In genomic region chr14:120307963-120308362, GRCm38 (mm10) we compare ENCODE assay signal across 11 mouse cellular contexts. TPM values are rescaled to one million over a fixed set of nuclear protein-coding genes. Genes with fewer than 3 reads are reported as not detected.
DNase-seq lines count a peak whose midpoint lies in the region; ATAC-seq and TF ChIP-seq lines count a peak whose summit lies in the region.
"Had no signal": no experiment of that assay in that cellular context is flagged by ENCODE, and none has a peak within 500 bp of the region (broad histone marks: within the 10 kb centered on the region; RNA-seq: fewer than 3 reads in every experiment).

No protein-coding gene starts in this region.

- peak; percentile 68 for DNase-seq in layer of hippocampus, adult 9-11 months
- DNase-seq in layer of hippocampus, postnatal 36 days, result no peak
- no peak for DNase-seq in ES-E14 (ENCODE audit: low read depth, low spot score)
- DNase-seq in adrenal gland, postnatal 14 days, result peak; percentile 55
- peak; percentile 30 to 34 for DNase-seq in heart, postnatal 10 days
- DNase-seq in spleen, adult 18-20 months, result no peak

- in situ Hi-C loops in ES-E14 (cut with MboI; ENCODE audit: low sequenced_read_pairs in 2 of 2, unreplicated experiment in 2 of 2), result no loop called here

- no peak overlapping the region for H3K9ac ChIP-seq in ES-E14 (ENCODE audit: insufficient read depth, low read depth, low read length, poor library complexity, severe bottlenecking)
- H3K9ac ChIP-seq: midbrain, embryonic 13.5 days had no signal

- H3K9me3 ChIP-seq in ES-E14 (ENCODE audit: control insufficient read depth, insufficient read depth, low read depth, low read length), result no peaks in the 10 kb centered on the region
- H3K9me3 ChIP-seq: midbrain, embryonic 13.5 days had no signal

- intact Hi-C loops in heart, postnatal 10 days (cut with DNase I), result no loop called here

- no peak overlapping the region for H3K4me3 ChIP-seq in ES-E14 (ENCODE audit: insufficient read depth in 1 of 2, low read depth in 1 of 2, low read length in 2 of 2, poor library complexity in 1 of 2, severe bottlenecking in 1 of 2)
- H3K4me3 ChIP-seq: left cerebral cortex, adult 2 months; midbrain, embryonic 13.5 days had no signal

- H3K27ac ChIP-seq in ES-E14 (ENCODE audit: insufficient read depth, low read depth, low read length, poor library complexity, severe bottlenecking), result no peak overlapping the region
- H3K27ac ChIP-seq: left cerebral cortex, adult 2 months; midbrain, embryonic 13.5 days had no signal

- H3K36me3 ChIP-seq in ES-E14 (ENCODE audit: control insufficient read depth, insufficient read depth, low read length, poor library complexity, severe bottlenecking), result no peaks in the 10 kb centered on the region
- H3K36me3 ChIP-seq: midbrain, embryonic 13.5 days had no signal

- peaks cover 3 to 17% of the 10 kb centered on the region in 2 experiments; a peak in 3 of 4 replicates for H3K4me1 ChIP-seq in ES-E14 (ENCODE audit: control insufficient read depth in 2 of 2, insufficient read depth in 2 of 2, low read length in 2 of 2, poor library complexity in 1 of 2)

- no peak for ATAC-seq in megakaryocyte-erythroid progenitor cell, adult 5-6 weeks (replicated peaks; ENCODE audit: low FRiP score, low TSS enrichment, poor library complexity, severe bottlenecking)
- ATAC-seq in CD4-positive, CD25-positive, alpha-beta regulatory T cell, adult 4 months, result no peak
- ATAC-seq: forebrain, embryonic 16.5 days; midbrain, embryonic 13.5 days had no signal

TF ChIP-seq in ES-E14, 5 proteins besides CTCF, POLR2A, EP300 and RAD21:
- TF ChIP-seq ZC3H11A (IDR thresholded peaks at IDR 0.05; ENCODE audit: borderline replicate concordance, low read depth, low read length) (no peak), HCFC1 (IDR thresholded peaks at IDR 0.05; ENCODE audit: borderline replicate concordance, insufficient read depth, low read length) (no peak), ZNF384 (IDR thresholded peaks at IDR 0.05; ENCODE audit: low read depth, low read length) (no peak), MAFK (IDR thresholded peaks at IDR 0.05; ENCODE audit: insufficient read depth, low read depth, low read length) (peak; percentile 25; the same call in 1 of the 2 replicates), CHD2 (IDR thresholded peaks at IDR 0.05; ENCODE audit: low read depth, low read length) (no peak)

RNA-seq across cellular contexts. Expression of gene Mbnl2, which starts 32.5 kb away (rescaled TPM):
- total RNA-seq in layer of hippocampus, postnatal 36 days (2021), result 100 to 1,000 TPM; 249 TPM
- 33.4 and 35.4 TPM in 2 replicates for total RNA-seq in ES-E14 (2012; rRNA removed)
- 206 and 223 TPM in 2 replicates for total RNA-seq in adrenal gland, postnatal 14 days (2021)
- total RNA-seq in heart, postnatal 10 days (2021), result 100 to 1,000 TPM; 223 to 270 TPM
- total RNA-seq in megakaryocyte-erythroid progenitor cell, adult 5-6 weeks (2014; fragmentation: Nextera tagmentation), result 27.2 and 33.1 TPM in 2 replicates
- 35.3 and 44.1 TPM in 2 replicates for total RNA-seq in megakaryocyte-erythroid progenitor cell, adult 5-6 weeks (2017)
- polyA plus RNA-seq in CD4-positive, CD25-positive, alpha-beta regulatory T cell, adult 4 months (2017; shearing (Covaris generic)), result 10 to 100 TPM; 50.7 to 52.1 TPM

Comparison
In these comparisons a context has a peak if more than half of its experiments do, and no peak if none do; other contexts are left out.
1. DNase-seq: peak in layer of hippocampus, adult 9-11 months (single experiment), adrenal gland, postnatal 14 days (single experiment) and heart, postnatal 10 days (2 of 2); none in layer of hippocampus, postnatal 36 days (0 of 2), ES-E14 (single experiment) and spleen, adult 18-20 months (0 of 2).